Mouse (Mus musculus): ENCODE measurements around the gene Eml6. TPM values are rescaled to one million over a fixed set of nuclear protein-coding genes. Genes with fewer than 3 reads are reported as not detected.
"Not testable (repeated sequence)": the region's sequence is repeated elsewhere in the genome, so short reads cannot be mapped to it uniquely, and the experiment has no call there.

The Eml6 gene
- polyA plus RNA-seq, 1 experiment from 2014 or later: 0.48 TPM

DNA sequence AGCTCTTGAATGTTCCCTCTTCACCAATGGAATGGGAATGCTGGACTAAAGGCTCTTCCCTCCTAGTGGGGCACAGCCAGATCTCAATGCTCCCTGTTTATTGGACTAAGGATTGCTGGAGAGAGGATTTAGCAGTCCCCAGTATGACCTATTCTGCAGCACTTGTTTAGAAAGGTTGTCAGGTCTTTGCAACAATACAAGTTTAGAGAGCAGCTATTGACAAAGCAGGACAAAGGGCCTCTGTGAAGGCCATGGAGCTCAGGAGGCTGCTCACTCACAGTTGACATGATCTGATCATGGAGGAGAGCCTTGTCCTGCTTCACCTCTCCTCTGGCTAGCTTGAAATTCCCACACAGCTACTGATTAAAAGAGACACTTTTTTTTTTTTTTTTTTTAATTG is 257.3 kb downstream of the Eml6 start:
- Histone ChIP-seq H3K36me3 (ENCODE audit: control insufficient read depth, insufficient read depth, low read length) (no peaks in the 10 kb centered on the region), H3K4me2 (ENCODE audit: low read depth, low read length) (no peak overlapping the region), H3K4me3 (ENCODE audit: low read length) (no peak overlapping the region), H3K9me3 (ENCODE audit: control insufficient read depth, low read length) (no peaks in the 10 kb centered on the region), H3K27me3 (replicated peaks; ENCODE audit: control insufficient read depth, insufficient read depth, low read length) (no peaks in the 10 kb centered on the region), H3K9ac (ENCODE audit: low read depth, low read length) (no peak overlapping the region), H3K27ac (ENCODE audit: low read length) (no peak overlapping the region), H3K4me1 (ENCODE audit: control insufficient read depth, insufficient read depth, low read length) (no peaks in the 10 kb centered on the region; the same call in 1 of the 2 replicates)
- ATAC-seq: no peak

DNA sequence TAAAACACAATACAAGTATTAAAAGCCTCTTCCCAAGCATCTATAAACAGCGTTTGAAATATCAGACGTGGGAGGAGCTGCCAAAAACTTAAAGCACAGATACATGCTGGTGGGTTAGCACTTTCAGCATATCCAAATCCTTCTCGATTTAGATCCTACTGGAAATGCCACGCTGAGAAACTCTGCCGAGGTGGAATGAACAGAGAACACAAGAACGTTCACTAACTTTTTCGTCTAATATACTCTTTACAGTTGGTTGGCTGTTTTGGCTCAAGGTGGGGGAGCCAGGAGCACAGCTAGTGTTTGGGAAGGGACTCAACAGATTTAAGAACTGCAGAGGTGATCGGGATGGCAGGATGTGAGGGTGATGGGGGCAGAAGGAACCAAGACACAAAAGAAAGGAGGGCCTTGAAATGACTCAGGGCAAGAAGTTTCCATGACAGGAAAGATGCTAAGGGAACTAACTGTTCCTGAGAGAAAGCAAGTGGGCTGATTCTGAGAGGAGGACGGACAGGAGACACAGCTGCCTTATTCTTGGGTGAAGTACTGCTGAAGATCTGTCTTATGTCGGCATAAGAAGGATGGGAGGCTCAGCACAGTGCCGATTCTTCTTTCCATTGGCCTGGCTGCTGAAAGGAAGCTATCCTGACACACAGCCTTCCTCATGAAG is 259.4 kb downstream of the Eml6 start:
- Histone ChIP-seq H3K27me3 (replicated peaks; ENCODE audit: control insufficient read depth, insufficient read depth, low read length) (no peaks in the 10 kb centered on the region), H3K36me3 (ENCODE audit: control insufficient read depth, insufficient read depth, low read length) (no peaks in the 10 kb centered on the region), H3K4me3 (ENCODE audit: low read length) (no peak overlapping the region), H3K9me3 (ENCODE audit: control insufficient read depth, low read length) (no peaks in the 10 kb centered on the region), H3K4me1 (ENCODE audit: control insufficient read depth, insufficient read depth, low read length) (no peaks in the 10 kb centered on the region), H3K27ac (ENCODE audit: low read length) (no peak overlapping the region), H3K4me2 (ENCODE audit: low read depth, low read length) (no peak overlapping the region), H3K9ac (ENCODE audit: low read depth, low read length) (no peak overlapping the region)
- 75% methylated on average over 11 of the region's 11 CpGs for WGBS
- no peak for ATAC-seq

DNA sequence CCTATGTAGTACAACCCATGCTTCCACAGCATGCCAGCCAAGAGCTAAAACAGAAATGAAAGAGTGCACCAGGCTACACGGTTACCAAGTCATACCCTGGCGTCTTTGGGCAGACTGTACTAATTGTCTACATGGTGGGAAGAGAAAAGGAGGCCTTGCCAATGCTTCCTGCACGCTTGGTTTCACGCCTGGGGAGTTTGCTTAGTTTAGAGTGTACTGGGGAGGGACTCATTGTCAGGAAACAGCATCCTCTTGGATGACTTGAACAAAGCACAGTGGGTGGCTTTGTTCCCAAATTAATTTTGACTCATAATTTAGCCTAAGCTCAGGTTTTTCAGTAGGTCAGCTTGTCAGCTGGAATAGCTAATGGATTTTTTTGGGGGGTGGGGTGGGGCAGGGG is 260.8 kb downstream of the Eml6 start:
- no peak overlapping the region for H3K4me3 ChIP-seq (ENCODE audit: low read length)
- H3K4me2 ChIP-seq (ENCODE audit: low read depth, low read length): no peak overlapping the region
- WGBS: 75% methylated on average over 4 of the region's 4 CpGs
- no peak for ATAC-seq
- no peak overlapping the region for H3K9ac ChIP-seq (ENCODE audit: low read depth, low read length)
- H3K27ac ChIP-seq (ENCODE audit: low read length): no peak overlapping the region
- no peaks in the 10 kb centered on the region for H3K9me3 ChIP-seq (ENCODE audit: control insufficient read depth, low read length)
- no peaks in the 10 kb centered on the region for H3K36me3 ChIP-seq (ENCODE audit: control insufficient read depth, insufficient read depth, low read length)
- H3K27me3 ChIP-seq (replicated peaks; ENCODE audit: control insufficient read depth, insufficient read depth, low read length): no peaks in the 10 kb centered on the region
- no peaks in the 10 kb centered on the region for H3K4me1 ChIP-seq (ENCODE audit: control insufficient read depth, insufficient read depth, low read length)

DNA sequence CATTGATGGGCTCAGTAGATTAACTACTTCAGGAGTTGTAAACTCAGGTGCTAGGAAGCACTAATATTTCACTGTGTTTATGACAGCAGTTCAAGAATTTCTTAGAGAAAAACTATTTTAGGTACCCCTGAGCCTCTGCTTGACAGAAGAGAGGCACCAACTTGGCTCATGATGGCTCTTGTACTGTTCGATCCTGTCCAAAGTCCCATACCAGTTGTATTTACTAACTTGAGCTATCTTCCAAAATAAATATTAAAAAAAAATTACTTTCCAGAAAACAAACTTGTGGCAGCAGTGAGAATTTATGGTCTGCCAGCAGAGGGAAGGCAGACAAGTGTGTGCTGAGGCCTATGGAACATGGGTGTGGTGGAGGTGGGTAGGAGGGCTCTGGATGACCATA is 263.1 kb downstream of the Eml6 start:
- no peaks in the 10 kb centered on the region for H3K4me1 ChIP-seq (ENCODE audit: control insufficient read depth, insufficient read depth, low read length)
- no peaks in the 10 kb centered on the region for H3K9me3 ChIP-seq (ENCODE audit: control insufficient read depth, low read length)
- H3K27me3 ChIP-seq (replicated peaks; ENCODE audit: control insufficient read depth, insufficient read depth, low read length): no peaks in the 10 kb centered on the region
- ATAC-seq: no peak
- H3K4me3 ChIP-seq (ENCODE audit: low read length): no peak overlapping the region
- 79% methylated on average over 1 of the region's 1 CpGs for WGBS
- H3K27ac ChIP-seq (ENCODE audit: low read length): no peak overlapping the region
- H3K36me3 ChIP-seq (ENCODE audit: control insufficient read depth, insufficient read depth, low read length): no peaks in the 10 kb centered on the region
- H3K9ac ChIP-seq (ENCODE audit: low read depth, low read length): no peak overlapping the region
- no peak overlapping the region for H3K4me2 ChIP-seq (ENCODE audit: low read depth, low read length)

DNA sequence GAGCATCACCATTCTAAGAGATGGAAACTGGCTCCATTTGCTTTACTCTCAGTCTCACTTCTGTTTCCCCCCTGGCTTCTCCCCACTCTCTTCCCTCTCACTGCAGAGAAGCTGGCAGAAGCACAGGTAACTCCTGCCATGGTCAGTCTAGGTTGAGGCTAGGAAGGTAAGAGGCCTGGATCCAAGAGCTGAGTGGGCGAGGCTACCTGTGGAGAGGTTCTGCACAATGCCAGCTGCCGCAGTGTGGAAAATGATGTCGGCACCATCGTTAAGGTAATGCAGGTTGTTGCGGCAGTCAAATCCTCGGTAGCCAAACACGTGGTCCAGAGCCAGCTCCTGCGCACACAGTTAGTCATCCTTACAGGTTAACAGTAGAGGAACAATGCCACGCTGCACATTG is 264.4 kb downstream of the Eml6 start:
- Histone ChIP-seq H3K9me3 (ENCODE audit: control insufficient read depth, low read length) (no peaks in the 10 kb centered on the region), H3K27me3 (replicated peaks; ENCODE audit: control insufficient read depth, insufficient read depth, low read length) (no peaks in the 10 kb centered on the region), H3K27ac (ENCODE audit: low read length) (no peak overlapping the region), H3K9ac (ENCODE audit: low read depth, low read length) (no peak overlapping the region), H3K36me3 (ENCODE audit: control insufficient read depth, insufficient read depth, low read length) (no peaks in the 10 kb centered on the region), H3K4me3 (ENCODE audit: low read length) (no peak overlapping the region), H3K4me1 (ENCODE audit: control insufficient read depth, insufficient read depth, low read length) (no peaks in the 10 kb centered on the region), H3K4me2 (ENCODE audit: low read depth, low read length) (no peak overlapping the region)
- 93% methylated on average over 9 of the region's 9 CpGs for WGBS
- no peak for ATAC-seq

DNA sequence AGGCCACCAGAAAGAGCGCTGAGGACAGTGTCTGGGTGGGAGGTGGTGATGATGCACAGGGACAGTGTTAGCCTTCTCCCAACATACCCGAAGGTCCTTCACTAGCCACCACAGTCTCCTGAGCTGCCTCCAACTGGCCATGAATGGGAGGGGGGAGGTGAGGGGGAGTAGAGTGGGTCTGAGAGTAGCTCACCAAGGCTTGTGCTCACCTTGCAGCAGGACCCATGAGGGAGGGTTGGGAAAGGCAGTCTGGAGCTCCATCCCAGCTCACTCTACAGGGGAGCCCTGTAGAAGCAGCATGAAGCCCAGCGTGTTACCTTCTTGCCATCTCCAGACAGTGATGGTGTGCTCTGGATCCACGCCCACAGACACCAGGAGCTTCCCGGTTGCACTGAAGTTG is 267.2 kb downstream of the Eml6 start:
- Histone ChIP-seq H3K4me2 (ENCODE audit: low read depth, low read length) (no peak overlapping the region), H3K27me3 (replicated peaks; ENCODE audit: control insufficient read depth, insufficient read depth, low read length) (no peaks in the 10 kb centered on the region), H3K9me3 (ENCODE audit: control insufficient read depth, low read length) (no peaks in the 10 kb centered on the region), H3K27ac (ENCODE audit: low read length) (no peak overlapping the region), H3K9ac (ENCODE audit: low read depth, low read length) (no peak overlapping the region), H3K4me1 (ENCODE audit: control insufficient read depth, insufficient read depth, low read length) (no peaks in the 10 kb centered on the region), H3K36me3 (ENCODE audit: control insufficient read depth, insufficient read depth, low read length) (no peaks in the 10 kb centered on the region), H3K4me3 (ENCODE audit: low read length) (no peak overlapping the region)
- 91% methylated on average over 5 of the region's 5 CpGs for WGBS
- ATAC-seq: no peak

DNA sequence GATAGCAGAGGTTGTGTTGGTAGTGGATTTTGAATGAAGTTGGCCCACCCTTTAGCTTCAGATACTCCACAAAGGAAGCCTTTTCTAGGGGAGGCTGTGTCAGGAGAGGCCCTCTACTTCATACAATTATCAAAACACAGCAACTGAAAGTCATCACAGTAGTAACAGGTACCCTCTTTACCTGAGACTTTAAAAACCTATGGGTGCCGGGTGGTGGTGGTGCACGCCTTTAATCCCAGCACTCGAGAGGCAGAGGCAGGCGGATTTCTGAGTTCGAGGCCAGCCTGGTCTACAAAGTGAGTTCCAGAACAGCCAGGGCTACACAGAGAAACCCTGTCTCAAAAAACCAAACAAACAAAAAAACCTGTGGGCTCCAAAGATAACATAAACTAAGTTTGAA is 269.8 kb downstream of the Eml6 start:
- not testable (repeated sequence) for H3K4me1 ChIP-seq (ENCODE audit: control insufficient read depth, insufficient read depth, low read length); H3K27me3 ChIP-seq (replicated peaks; ENCODE audit: control insufficient read depth, insufficient read depth, low read length); H3K4me3 ChIP-seq (ENCODE audit: low read length); H3K9me3 ChIP-seq (ENCODE audit: control insufficient read depth, low read length); H3K27ac ChIP-seq (ENCODE audit: low read length); ATAC-seq; H3K9ac ChIP-seq (ENCODE audit: low read depth, low read length); H3K36me3 ChIP-seq (ENCODE audit: control insufficient read depth, insufficient read depth, low read length); H3K4me2 ChIP-seq (ENCODE audit: low read depth, low read length)
- WGBS: 97% methylated on average over 5 of the region's 5 CpGs

DNA sequence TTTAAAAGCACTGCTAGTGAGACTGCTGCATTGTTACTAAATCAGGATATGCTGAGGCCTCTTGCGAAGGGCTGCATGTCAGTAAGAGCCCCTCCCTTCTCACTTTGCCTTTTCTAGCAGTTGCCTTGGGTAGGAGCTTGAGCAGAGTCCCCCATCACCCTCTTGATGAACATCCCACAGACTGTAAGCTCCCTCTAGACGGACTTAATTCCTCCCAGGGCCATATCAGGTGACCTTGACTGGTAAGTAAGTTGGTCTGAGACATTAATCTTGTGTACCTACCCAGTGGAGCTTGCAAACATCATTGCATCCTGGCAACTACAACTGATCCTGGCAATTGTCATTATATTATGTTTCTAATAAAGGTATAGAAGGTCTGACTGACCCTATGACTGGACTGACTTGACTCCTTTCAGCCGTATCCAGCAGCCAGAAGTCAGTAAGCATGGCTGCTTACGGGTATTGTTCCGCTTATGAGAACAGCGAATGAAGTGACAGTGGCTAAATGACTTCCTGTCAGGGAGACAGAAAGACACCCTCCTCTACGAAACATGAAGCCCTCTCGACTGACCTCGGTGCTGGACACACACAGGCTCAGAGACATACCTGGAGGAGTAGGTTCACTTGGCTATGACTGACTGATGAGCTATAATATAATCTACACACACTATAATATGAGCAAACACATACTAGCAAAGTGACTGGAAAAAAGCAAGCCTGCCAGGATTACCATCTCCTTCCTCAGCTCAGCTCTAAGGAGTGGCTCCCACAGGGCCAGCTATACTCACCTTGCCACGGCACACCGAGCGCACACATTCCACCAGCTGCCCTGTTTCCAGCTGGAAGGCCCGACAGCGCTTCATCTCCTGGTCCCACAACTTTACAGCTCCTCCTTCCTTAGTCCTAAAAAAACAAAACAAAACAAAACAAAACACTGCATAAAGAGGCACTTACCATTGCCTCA is 273.9 kb downstream of the Eml6 start:
- Histone ChIP-seq H3K4me3 (ENCODE audit: low read length) (no peak overlapping the region), H3K9me3 (ENCODE audit: control insufficient read depth, low read length) (no peaks in the 10 kb centered on the region), H3K36me3 (ENCODE audit: control insufficient read depth, insufficient read depth, low read length) (no peaks in the 10 kb centered on the region), H3K9ac (ENCODE audit: low read depth, low read length) (no peak overlapping the region), H3K27me3 (replicated peaks; ENCODE audit: control insufficient read depth, insufficient read depth, low read length) (no peaks in the 10 kb centered on the region), H3K4me2 (ENCODE audit: low read depth, low read length) (no peak overlapping the region), H3K27ac (ENCODE audit: low read length) (no peak overlapping the region), H3K4me1 (ENCODE audit: control insufficient read depth, insufficient read depth, low read length) (no peaks in the 10 kb centered on the region)
- 86% methylated on average over 14 of the region's 14 CpGs for WGBS
- ATAC-seq: no peak

DNA sequence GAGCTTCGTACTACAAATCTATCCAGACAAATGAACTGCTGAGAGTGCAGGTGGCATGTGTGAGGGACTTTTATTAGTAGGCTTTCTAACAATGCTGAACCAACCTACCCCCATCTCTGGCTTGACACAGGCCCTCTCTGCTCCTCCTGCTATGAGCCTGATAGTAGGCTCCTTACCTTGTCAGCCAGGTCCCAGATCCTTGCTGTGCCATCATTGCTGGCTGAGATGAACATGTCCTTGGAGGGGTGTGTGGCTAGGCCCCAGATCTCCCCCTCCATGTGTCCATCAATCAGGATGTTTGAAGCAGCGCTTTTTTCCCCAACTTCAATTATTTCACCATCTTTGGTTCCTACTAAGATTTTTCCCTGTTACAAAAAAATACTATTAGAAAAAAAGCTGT is 274.8 kb downstream of the Eml6 start:
- no peak overlapping the region for H3K4me2 ChIP-seq (ENCODE audit: low read depth, low read length)
- H3K27ac ChIP-seq (ENCODE audit: low read length): no peak overlapping the region
- no peak for ATAC-seq
- no peaks in the 10 kb centered on the region for H3K36me3 ChIP-seq (ENCODE audit: control insufficient read depth, insufficient read depth, low read length)
- H3K9ac ChIP-seq (ENCODE audit: low read depth, low read length): no peak overlapping the region
- no peaks in the 10 kb centered on the region for H3K27me3 ChIP-seq (replicated peaks; ENCODE audit: control insufficient read depth, insufficient read depth, low read length)
- H3K9me3 ChIP-seq (ENCODE audit: control insufficient read depth, low read length): no peaks in the 10 kb centered on the region
- H3K4me1 ChIP-seq (ENCODE audit: control insufficient read depth, insufficient read depth, low read length): no peaks in the 10 kb centered on the region
- 96% methylated on average over 2 of the region's 2 CpGs for WGBS
- no peak overlapping the region for H3K4me3 ChIP-seq (ENCODE audit: low read length)

All from intestine, embryonic 16.5 days (tissue).